Mouse (Mus musculus): Measurements from ENCODE around the gene Cenpl. TPM values are rescaled to one million over a fixed set of nuclear protein-coding genes. Genes with fewer than 3 reads are reported as not detected.
"Not testable (repeated sequence)": the region's sequence is repeated elsewhere in the genome, so short reads cannot be mapped to it uniquely, and the experiment has no call there.

The Cenpl gene
- 25.5 and 26.4 TPM in 2 replicates for polyA plus RNA-seq (2015; fragmentation: Nextera tagmentation; extraction: Ambion mirVana)

GRCm38 (mm10) chr1:161070352-161071271 lies at the start of gene Cenpl, which contains the start of gene Dars2:
Cenpl (plus strand) TSS chr1:161070713.
Dars2 (minus strand) TSS chr1:161070658.
- Histone ChIP-seq H3K4me2 (peak within 1 kb of the TSS; percentile 60), H3K36me3 (0 out of 2 replicates have a peak, but pooled peaks cover 3% of the 10 kb centered on the region), H3K9me3 (no peaks in the 10 kb centered on the region), H3K4me3 (peak within 1 kb of the TSS; percentile 76), H3K27ac (peak within 1 kb of the TSS; percentile 82), H3K27me3 (no peaks in the 10 kb centered on the region), H3K4me1 (peaks cover 27% of the 10 kb centered on the region), H3K9ac (peak within 1 kb of the TSS; percentile 68)
- WGBS: under 1% methylated on average over 57 of the region's 57 CpGs
- peak; percentile 93 for ATAC-seq (ENCODE audit: insufficient number of reproducible peaks, low FRiP score, low TSS enrichment, low read depth)

- WGBS: 40% methylated on average over 5 of the region's 5 CpGs
- no peaks in the 10 kb centered on the region for H3K9me3 ChIP-seq
- ATAC-seq (ENCODE audit: insufficient number of reproducible peaks, low FRiP score, low TSS enrichment, low read depth): peak; percentile 85
- H3K9ac ChIP-seq: no peak overlapping the region
- peak overlapping the region; percentile 83 for H3K27ac ChIP-seq
- no peak overlapping the region for H3K4me3 ChIP-seq
- no peak overlapping the region for H3K4me2 ChIP-seq
- peaks cover 11% of the 10 kb centered on the region; the same call in 1 of the 2 replicates for H3K4me1 ChIP-seq
- peaks cover 5% of the 10 kb centered on the region; the same call in 1 of the 2 replicates for H3K36me3 ChIP-seq
- H3K27me3 ChIP-seq: no peaks in the 10 kb centered on the region
Measured at GRCm38 (mm10) chr1:161025410-161026210, 44.9 kb upstream of the Cenpl start.

- H3K4me3 ChIP-seq: no peak overlapping the region
- no peak overlapping the region for H3K4me2 ChIP-seq
- ATAC-seq (ENCODE audit: insufficient number of reproducible peaks, low FRiP score, low TSS enrichment, low read depth): no peak
- no peaks in the 10 kb centered on the region for H3K9me3 ChIP-seq
- no peak overlapping the region for H3K27ac ChIP-seq
- H3K4me1 ChIP-seq: peaks cover 14% of the 10 kb centered on the region; the same call in 1 of the 2 replicates
- no peak overlapping the region for H3K9ac ChIP-seq
- H3K36me3 ChIP-seq: peaks cover 18% of the 10 kb centered on the region
- 69% methylated on average over 2 of the region's 2 CpGs for WGBS
- no peaks in the 10 kb centered on the region for H3K27me3 ChIP-seq
Measured at GRCm38 (mm10) chr1:161027196-161027595, 43.3 kb upstream of the Cenpl start.

GRCm38 (mm10) chr1:161028427-161028826 lies 42.1 kb upstream of the Cenpl start:
- H3K27ac ChIP-seq; H3K9me3 ChIP-seq; ATAC-seq (ENCODE audit: insufficient number of reproducible peaks, low FRiP score, low TSS enrichment, low read depth); H3K9ac ChIP-seq; H3K27me3 ChIP-seq; H3K4me2 ChIP-seq; H3K4me3 ChIP-seq: not testable (repeated sequence)
- H3K4me1 ChIP-seq: peaks cover 21% of the 10 kb centered on the region; the same call in 1 of the 2 replicates
- 55% methylated on average over 1 of the region's 1 CpGs for WGBS
- H3K36me3 ChIP-seq: peaks cover 20% of the 10 kb centered on the region

- Histone ChIP-seq H3K9me3 (no peaks in the 10 kb centered on the region), H3K4me1 (peaks cover 18% of the 10 kb centered on the region; the same call in 1 of the 2 replicates), H3K4me2 (no peak overlapping the region), H3K9ac (no peak overlapping the region), H3K36me3 (peaks cover 20% of the 10 kb centered on the region), H3K27ac (no peak overlapping the region), H3K4me3 (no peak overlapping the region), H3K27me3 (no peaks in the 10 kb centered on the region)
- WGBS: 78% methylated on average over 3 of the region's 3 CpGs
- ATAC-seq (ENCODE audit: insufficient number of reproducible peaks, low FRiP score, low TSS enrichment, low read depth): no peak
Measured at GRCm38 (mm10) chr1:161030058-161030457, 40.5 kb upstream of the Cenpl start.

- no peak overlapping the region for H3K9ac ChIP-seq
- no peak overlapping the region for H3K27ac ChIP-seq
- no peaks in the 10 kb centered on the region for H3K9me3 ChIP-seq
- no peak for ATAC-seq (ENCODE audit: insufficient number of reproducible peaks, low FRiP score, low TSS enrichment, low read depth)
- peaks cover 16% of the 10 kb centered on the region; the same call in 1 of the 2 replicates for H3K4me1 ChIP-seq
- H3K4me3 ChIP-seq: no peak overlapping the region
- no peak overlapping the region for H3K4me2 ChIP-seq
- no peaks in the 10 kb centered on the region for H3K27me3 ChIP-seq
- H3K36me3 ChIP-seq: peaks cover 32% of the 10 kb centered on the region
- 93% methylated on average over 9 of the region's 9 CpGs for WGBS
Measured at GRCm38 (mm10) chr1:161031881-161032280, 38.6 kb upstream of the Cenpl start.

- Histone ChIP-seq H3K36me3 (peaks cover 33% of the 10 kb centered on the region), H3K4me3 (no peak overlapping the region)
Measured at GRCm38 (mm10) chr1:161032345-161032744, 38.2 kb upstream of the Cenpl start.

GRCm38 (mm10) chr1:161033856-161034434 lies 36.6 kb upstream of the Cenpl start:
- no peak; the same call in 1 of the 2 replicates for ATAC-seq (ENCODE audit: insufficient number of reproducible peaks, low FRiP score, low TSS enrichment, low read depth)
- peak overlapping the region; percentile 72 for H3K4me3 ChIP-seq
- under 1% methylated on average over 21 of the region's 21 CpGs for WGBS
- peak overlapping the region; percentile 67 for H3K4me2 ChIP-seq
- no peaks in the 10 kb centered on the region for H3K27me3 ChIP-seq
- peaks cover 46% of the 10 kb centered on the region for H3K36me3 ChIP-seq
- H3K9me3 ChIP-seq: no peaks in the 10 kb centered on the region
- H3K9ac ChIP-seq: peak overlapping the region; percentile 75
- peaks cover 17% of the 10 kb centered on the region; the same call in 1 of the 2 replicates for H3K4me1 ChIP-seq
- H3K27ac ChIP-seq: peak overlapping the region; percentile 97

More at GRCm38 (mm10) chr1:161032345-161032744, 38.2 kb upstream of the Cenpl start:
- H3K9ac ChIP-seq: no peak overlapping the region
- H3K27me3 ChIP-seq: no peaks in the 10 kb centered on the region
- 91% methylated on average over 7 of the region's 7 CpGs for WGBS
- no peaks in the 10 kb centered on the region for H3K9me3 ChIP-seq
- ATAC-seq (ENCODE audit: insufficient number of reproducible peaks, low FRiP score, low TSS enrichment, low read depth): no peak
- no peak overlapping the region for H3K27ac ChIP-seq
- H3K4me2 ChIP-seq: no peak overlapping the region
- H3K4me1 ChIP-seq: peaks cover 17% of the 10 kb centered on the region; the same call in 1 of the 2 replicates

- peak within 1 kb of the TSS; percentile 80 for H3K9ac ChIP-seq
- no peaks in the 10 kb centered on the region for H3K9me3 ChIP-seq
- peak within 1 kb of the TSS; percentile 67 for H3K4me2 ChIP-seq
- peak within 1 kb of the TSS; percentile 97 for H3K27ac ChIP-seq
- peak within 1 kb of the TSS; percentile 72 for H3K4me3 ChIP-seq
- H3K27me3 ChIP-seq: no peaks in the 10 kb centered on the region
- peak; percentile 94 for ATAC-seq (ENCODE audit: insufficient number of reproducible peaks, low FRiP score, low TSS enrichment, low read depth)
- WGBS: under 1% methylated on average over 70 of the region's 76 CpGs
- peaks cover 17% of the 10 kb centered on the region; the same call in 1 of the 2 replicates for H3K4me1 ChIP-seq
- H3K36me3 ChIP-seq: peaks cover 50% of the 10 kb centered on the region
Measured at GRCm38 (mm10) chr1:161034435-161035280, 35.9 kb upstream of the Cenpl start, which contains the start of gene Zbtb37. Zbtb37 (minus strand) TSS chr1:161034849.

GRCm38 (mm10) chr1:161035281-161035785 lies 35.2 kb upstream of the Cenpl start:
- no peak for ATAC-seq (ENCODE audit: insufficient number of reproducible peaks, low FRiP score, low TSS enrichment, low read depth)
- peak overlapping the region; percentile 67 for H3K4me2 ChIP-seq
- peak overlapping the region; percentile 72 for H3K4me3 ChIP-seq
- no peaks in the 10 kb centered on the region for H3K27me3 ChIP-seq
- peaks cover 48% of the 10 kb centered on the region for H3K36me3 ChIP-seq
- H3K9me3 ChIP-seq: no peaks in the 10 kb centered on the region
- peaks cover 17% of the 10 kb centered on the region; the same call in 1 of the 2 replicates for H3K4me1 ChIP-seq
- under 1% methylated on average over 14 of the region's 14 CpGs for WGBS
- peak overlapping the region; percentile 97 for H3K27ac ChIP-seq
- peak overlapping the region; percentile 80 for H3K9ac ChIP-seq
